Mouse (Mus musculus): ENCODE results near the gene Mmp15.

DNA sequence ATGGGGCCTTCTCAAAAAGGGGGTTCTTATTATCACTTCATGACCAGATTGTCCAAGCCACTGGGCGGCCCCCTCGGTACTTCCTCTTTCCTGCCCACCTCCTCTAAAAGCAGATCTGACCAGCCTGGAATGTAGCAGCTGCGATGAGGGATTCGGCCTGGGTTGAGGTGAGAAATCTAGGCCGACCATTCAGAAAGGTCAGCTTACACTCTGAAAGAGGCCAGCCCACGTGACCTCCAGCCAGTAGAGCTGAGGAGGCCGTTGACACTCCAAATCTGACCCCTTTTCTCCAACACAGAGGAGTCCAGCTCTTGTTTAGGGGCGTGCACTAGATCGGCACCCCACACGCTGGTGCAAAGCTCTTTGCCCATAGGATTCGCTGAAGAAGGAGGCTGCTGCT lies 44.7 kb downstream of the Mmp15 start:
- TF ChIP-seq CTCF (IDR thresholded peaks at IDR 0.05; ENCODE audit: borderline replicate concordance, extremely low read depth, insufficient read depth, insufficient read length), result no peak
- TF ChIP-seq POLR2A (IDR thresholded peaks at IDR 0.05; ENCODE audit: borderline replicate concordance, extremely low read depth, insufficient read depth, insufficient read length, poor library complexity, severe bottlenecking), result no peak

Measured in brain, embryonic 14.5 days (tissue).